Mouse (Mus musculus) megakaryocyte progenitor cell, adult 5-6 weeks (primary cell): ENCODE measurements at regions not wholly inside any gene's neighbourhood (a gene's known extent, or its start where the extent isn't known, plus 50 kb on each side); places are given as distances from the start of the nearest gene placed in this dataset.

Experiments
- ATAC-seq: replicated peaks from 2 replicates; pipeline ENCODE4 v1.8.0; 2016; ENCODE audit warnings: mild to moderate bottlenecking, moderate TSS enrichment, inconsistent platforms; ENCODE audit not compliant: poor library complexity

DNA sequence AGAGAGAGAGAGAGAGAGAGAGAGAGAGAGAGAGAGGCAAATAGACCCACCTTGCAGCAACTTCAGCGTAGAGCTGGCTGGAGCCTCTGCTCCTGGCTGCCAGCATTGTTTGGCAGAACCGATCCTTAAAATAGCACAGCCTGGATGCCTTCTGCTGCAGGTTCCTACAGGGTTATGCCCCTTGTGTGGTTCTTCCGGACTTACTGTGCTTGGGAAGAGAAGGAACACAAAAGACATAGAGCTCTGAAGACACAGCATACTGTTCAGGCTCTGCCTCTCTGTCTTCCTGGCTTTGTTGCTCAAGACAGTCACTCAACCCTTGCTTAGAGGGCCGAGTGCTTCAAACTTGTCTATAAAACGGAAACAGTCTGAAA lies 86.2 kb upstream of the Slc25a26 start:
- no peak for ATAC-seq

GRCm38 (mm10) chr6:94413297-94413986 lies 86.7 kb upstream of the Slc25a26 start:
- ATAC-seq = no peak

DNA sequence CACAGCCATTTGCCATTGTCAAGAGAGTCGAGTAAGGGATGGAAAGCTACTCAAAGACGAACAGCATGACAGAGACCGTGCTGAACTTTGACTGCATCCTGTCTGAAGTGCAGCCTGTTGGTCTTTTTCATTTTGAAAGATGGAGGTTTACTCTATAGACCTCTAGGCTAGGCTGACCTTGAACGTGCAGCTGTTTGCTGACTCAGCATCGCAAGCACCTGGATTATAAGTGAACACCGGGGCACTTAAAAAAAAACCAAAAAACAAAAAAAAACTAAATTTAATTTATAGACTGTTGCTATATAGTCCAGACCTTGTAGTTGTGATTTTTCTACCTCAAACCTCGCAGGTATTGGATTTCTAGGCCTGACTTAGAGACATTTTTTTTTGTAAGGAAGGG lies 87.8 kb upstream of the Slc25a26 start:
- ATAC-seq = no peak

DNA sequence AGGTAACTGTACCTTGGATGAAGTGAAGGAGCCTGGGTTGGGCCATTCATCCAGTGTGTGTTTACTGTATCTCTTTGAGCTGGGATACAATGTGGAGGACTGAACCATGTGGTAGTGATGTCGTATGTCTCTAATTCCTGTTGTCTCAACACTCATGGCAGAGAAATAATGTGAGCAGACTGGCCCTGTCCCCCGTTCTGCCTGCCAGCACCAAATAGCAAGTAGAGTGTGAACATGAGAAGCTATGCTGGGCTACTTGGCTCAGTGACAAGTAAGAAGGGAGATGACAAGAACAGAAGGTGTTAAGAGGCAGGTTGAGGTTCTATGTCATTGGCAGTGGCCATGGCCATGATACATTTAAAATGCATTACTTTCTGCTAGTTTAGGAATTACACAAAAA lies 89.7 kb upstream of the Slc25a26 start:
- no peak for ATAC-seq

- no peak for ATAC-seq
Observed at GRCm38 (mm10) chr6:94408996-94409395, 91.1 kb upstream of the Slc25a26 start.

DNA sequence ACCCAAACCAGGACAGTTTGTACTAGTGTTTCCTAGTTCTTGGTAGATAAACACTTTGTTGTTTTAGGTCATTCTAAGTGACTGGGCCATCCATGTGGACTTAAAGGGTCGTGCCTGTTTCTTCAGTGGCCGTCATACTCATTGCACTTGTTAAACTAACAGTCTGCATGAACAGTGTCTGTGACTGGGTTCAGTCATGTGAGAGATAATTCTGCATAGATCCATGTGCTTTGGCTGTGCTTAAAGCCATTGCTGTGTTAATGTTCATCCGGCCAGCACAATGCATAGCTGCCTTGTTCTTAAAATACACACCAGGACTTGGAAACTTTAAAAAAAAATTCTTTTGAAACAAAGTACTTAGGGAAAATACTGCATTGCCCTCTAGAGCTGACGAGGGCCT lies 92.4 kb upstream of the Slc25a26 start:
- no peak for ATAC-seq

DNA sequence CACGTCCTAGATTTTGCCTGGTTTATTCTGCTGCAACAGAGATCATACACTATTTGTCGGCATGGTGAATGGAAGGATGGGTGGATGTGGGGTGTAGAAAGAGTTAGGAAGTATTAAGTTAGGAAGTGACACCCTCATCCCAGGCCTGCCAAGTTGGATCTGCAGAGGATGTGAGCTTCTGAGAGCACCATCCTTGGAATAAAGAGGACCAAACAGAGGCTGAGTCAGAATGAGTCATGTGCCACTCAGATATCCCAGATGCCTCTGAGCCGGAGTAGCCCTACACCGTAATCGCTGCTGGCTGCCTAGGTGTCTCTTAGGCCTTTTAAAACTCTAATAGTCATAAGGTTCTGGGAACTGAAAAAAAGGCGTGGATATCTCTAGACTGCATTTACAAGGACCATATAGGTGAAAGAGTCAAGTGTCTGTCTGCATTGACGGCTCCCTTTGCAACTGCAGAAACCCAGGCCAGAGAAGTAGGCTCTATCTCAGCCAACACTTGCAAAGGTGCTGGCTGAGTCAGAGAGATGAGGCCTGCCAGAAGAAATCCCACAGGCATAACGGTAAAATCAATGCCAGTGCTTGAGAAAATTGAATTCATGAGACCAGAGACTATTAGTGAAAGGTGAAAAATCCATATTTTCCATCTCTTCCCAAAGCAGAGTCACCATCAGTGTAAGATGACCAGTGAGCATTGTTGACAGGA lies 94.6 kb upstream of the Slc25a26 start:
- no peak for ATAC-seq

DNA sequence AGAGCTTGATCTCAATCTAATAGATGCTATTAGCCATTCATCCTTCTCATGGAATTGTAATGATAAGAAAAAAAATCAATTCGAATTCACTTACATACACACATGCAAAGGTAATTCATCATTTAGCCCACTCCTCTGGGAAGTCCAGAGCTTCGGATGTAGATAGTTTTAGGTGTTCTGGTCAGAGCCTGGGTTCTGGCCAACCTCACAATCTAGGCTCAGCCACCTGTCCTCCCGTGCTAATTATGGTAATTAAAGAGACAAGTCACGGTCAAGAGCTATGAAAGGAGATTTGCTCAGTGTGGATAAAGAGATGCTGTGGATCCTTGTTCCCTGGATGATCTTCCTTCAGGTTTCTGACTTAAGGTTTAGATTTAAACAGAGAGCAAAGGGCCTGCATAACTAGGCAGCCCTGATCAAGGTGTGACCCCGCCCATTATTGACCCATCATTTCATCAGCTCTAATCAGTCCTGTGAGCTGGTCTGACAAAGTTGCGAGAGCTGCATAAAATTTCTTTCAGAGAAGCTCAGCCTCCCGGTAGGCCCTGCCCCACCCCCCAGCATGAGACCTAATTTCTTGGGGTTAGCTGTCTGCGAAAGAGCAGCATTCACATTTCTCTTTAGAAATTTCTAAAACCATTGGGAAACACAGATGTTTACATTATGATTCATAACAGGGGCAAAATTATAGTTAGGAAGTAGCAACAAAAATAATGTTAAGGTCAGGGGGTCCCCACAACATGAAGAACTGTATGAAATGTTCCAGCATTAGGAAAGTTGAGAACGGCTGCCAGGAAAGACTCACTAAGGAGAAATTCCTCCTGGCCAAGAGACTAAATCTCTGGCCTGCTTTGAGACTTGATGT lies 98.3 kb upstream of the Slc25a26 start:
- no peak for ATAC-seq

DNA sequence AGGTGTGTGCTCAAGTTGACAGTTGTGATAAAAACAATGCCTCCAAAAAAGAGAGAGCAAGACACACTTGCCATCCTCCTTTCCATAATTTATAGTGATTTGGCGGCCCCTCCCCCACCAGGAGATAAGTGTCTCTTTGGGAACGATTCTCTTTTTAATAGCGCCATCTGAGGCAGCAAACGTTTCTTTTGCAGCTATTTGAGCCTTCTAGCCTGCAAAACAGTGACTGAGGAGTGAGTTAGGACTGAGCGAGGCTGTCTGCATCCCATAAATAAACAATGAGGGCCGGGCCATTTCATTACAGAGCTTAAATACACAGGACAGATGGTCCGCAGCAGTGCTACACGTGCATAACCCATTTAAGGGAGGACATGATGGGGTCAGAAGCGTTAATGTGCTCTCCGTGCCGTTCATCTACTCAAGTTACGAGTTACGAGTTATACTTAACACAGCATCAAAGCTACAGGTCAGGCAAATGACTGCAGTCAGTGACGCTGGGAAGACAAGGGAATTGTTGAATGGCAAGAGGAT lies 99.0 kb upstream of the Slc25a26 start:
- no peak for ATAC-seq

DNA sequence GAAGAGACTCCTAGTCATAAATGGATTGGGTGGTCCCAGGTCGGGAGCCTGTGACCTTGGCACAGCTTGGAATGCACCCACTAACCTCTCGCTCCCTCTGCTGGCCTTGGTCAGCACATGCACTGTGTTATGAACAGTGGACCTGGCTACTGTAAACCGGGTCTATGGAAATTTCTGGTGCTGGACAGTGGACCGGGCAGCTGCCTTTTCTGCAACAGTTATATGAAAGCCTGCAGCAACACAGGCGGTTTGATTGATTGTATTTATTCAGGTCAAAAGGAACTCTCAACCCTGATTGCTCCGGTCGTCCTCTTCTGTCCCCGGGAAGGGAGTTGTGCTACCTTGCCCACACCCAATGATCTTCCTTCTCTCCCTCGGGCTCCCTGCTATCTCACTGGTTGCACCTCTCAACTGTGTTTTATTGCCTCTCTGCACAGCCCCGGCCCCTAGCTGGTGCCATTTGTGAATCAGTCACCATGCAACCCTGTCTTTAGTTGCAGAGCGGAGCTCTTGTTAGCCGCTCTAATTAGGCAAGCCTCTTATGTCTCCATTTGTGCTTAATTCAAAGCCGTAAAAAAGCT lies 99.6 kb upstream of the Slc25a26 start:
- peak; percentile 79 for ATAC-seq

GRCm38 (mm10) chr6:94391134-94391533 lies 107.4 kb upstream of the Magi1 start:
- ATAC-seq = no peak

DNA sequence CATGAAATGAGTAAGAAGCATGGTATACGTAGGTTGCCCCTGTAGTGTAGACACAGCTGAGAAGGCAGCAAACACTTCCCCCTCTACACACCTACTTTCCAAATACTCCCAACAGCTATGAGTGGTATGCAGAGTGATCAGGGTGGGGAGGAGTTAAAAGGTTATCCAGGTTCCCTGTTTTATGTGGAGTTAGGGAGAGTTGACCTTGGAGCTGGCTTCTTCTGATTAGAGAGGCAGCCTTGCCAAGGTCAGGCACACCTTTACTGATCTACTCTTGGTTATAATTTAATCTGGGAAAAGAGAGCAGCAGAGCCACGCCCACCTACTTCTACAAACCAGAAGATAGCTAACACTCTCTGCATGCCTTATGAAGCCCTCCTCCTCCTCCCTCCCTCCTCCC lies 106.7 kb upstream of the Magi1 start:
- no peak for ATAC-seq

- ATAC-seq = no peak
Observed at GRCm38 (mm10) chr6:94389716-94390115, 106.0 kb upstream of the Magi1 start.

DNA sequence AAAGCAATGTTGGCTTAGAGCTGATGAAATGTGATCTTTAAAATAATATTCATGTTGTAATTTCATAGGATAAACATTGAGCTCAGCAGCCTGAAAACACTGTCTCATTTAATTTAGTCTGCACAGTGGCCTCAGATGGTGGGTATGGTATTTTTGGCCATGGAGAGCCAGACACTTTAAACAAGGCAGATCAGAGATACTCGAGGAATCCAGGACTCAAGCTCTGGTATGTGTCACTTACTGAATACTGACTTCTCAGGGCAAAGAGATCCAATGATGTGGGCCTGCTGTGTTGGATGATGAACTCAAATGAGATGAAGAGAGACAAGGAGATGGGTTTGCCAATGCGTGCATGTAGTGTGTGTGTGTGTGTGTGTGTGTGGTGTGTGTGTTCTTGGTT lies 103.9 kb upstream of the Magi1 start:
- ATAC-seq = no peak

- ATAC-seq = no peak
Observed at GRCm38 (mm10) chr6:94385531-94385930, 101.8 kb upstream of the Magi1 start.

DNA sequence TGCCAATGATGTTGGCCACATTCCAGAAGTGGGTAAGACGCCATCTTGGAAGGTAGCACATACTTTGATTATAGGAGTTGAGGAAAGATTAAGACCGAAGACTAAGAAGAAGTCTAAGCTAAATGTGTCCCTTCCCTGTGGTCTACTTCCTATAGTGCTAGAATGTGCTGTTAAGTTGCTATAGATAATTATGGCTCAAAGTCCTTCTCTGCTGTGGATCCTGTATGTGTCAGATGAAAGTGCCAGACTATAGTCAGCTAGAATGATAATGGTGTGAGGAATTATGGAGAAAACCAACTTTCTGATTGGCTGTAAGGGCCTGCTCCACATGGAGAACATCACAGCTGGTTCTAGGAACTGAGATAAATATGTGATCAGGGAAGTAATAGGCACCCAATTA lies 86.3 kb upstream of the Magi1 start:
- ATAC-seq = no peak

DNA sequence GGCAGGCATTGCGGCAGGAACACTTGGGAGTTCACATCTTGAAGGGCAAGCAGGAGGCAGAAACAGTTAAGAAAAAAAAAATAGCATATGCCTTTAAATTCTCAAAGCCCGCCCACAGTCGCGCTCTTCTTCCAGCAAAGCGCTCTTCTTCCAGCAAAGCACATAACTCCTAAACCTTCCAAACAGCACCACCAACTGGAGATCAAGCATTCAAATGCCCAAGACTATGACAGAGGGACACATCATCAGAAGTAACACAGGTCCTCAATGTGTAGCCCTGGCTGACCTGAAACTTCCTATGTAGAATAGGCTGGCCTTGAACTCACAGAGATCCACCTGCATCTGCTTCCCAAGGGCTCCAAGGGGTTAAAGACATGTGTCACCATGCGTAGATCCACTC lies 80.2 kb upstream of the Magi1 start:
- no peak for ATAC-seq

- no peak for ATAC-seq
Observed at GRCm38 (mm10) chr6:94362626-94363025, 78.9 kb upstream of the Magi1 start.

- no peak for ATAC-seq
Observed at GRCm38 (mm10) chr6:94357568-94357967, 73.9 kb upstream of the Magi1 start.

DNA sequence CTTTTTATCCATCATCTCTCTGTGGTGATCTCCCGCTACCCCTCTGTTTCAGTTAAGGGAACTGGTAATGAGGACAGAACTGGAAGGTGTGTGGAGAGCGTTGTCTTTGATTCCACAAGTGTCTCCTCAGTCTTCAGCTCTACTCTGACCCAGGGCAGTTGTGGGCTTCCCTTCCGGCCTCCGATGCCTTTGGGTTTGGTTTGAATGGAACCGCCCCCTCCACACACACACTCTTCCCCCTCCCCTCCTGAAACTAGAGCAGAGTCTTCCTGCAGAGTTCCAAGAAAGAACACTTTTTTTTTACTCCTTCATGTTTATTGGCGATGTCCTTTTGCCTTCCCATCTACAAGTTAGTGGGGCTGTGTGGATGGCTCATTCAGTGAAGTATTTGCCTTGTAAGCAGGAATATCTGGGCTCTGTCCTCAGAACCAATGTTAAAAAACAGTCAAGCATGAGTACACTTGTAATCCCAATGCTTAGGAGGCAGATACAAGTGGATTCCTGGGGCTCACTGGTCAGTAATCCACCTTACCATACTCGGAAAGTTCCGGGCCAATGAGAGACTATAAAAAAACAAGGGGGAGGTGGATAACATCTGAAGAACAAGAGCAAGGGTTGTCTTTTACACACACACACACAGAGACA lies 70.9 kb upstream of the Magi1 start:
- ATAC-seq = no peak

GRCm38 (mm10) chr6:94344296-94344695 lies 60.6 kb upstream of the Magi1 start:
- no peak for ATAC-seq
